Mouse (Mus musculus): ENCODE results near the gene Gga1.

DNA sequence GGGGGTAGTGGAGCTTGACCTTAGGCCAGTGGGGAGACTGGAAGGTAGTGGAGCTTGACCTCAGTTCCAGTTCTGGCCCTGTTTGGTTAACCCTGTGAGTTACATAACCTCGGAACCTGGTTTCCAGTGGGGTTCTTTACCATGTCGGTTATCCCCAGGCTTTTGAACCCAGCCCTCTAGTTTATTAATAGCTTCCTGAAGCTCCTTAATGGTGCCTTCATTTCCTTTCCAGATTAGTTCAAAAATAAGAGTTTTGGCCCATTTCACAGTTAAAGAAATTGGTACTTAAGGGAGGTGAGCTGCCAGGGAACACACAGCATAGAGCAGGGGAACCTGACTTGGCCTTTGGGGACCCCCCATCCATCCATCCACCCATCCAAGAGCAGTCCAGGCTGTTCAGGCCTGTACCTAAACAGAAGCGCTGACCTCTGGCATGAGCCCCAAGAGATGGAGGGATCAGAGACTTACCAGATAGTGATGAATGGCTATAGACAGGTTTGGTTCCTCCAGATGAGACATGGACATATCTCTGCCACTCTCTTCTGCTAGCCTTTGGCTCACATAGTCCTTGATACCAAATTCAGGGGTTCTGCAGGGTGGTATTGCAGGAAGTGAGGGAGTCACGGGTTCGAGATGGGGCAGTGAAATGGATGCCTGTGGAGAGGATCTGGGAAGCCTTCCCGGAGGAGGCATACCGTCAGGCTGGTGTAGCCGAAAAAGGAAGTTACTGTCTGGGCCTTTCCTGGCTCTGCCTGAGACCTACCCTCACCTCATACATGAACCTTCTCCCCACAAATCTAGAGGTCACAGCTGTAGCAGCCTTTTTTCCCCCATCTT lies 38.1 kb downstream of the Gga1 start:
- no peak for TF ChIP-seq POLR2A (IDR thresholded peaks at IDR 0.05; ENCODE audit: borderline replicate concordance, control insufficient read depth, low read depth, low read length)
- TF ChIP-seq CTCF (IDR thresholded peaks at IDR 0.05; ENCODE audit: control insufficient read depth, insufficient read depth, low read length) = no peak
